Mouse (Mus musculus) forebrain, embryonic 14.5 days (tissue): ENCODE measurements around the gene Tsnax. TPM values are rescaled to one million over a fixed set of nuclear protein-coding genes. Genes with fewer than 3 reads are reported as not detected.

ENCODE experiments used
- ATAC-seq: fragments of 200-750 bp; cut with Nextera tagmentation; 2 replicates; pipeline ENCODE4 v1.8.0; 2017; ENCODE audit warnings: mild to moderate bottlenecking, moderate library complexity
- DNase-seq: peaks from one replicate; pipeline ENCODE4 v3.0.0-alpha.2; 2015; ENCODE audit warnings: low spot score
- H3K27ac ChIP-seq: fragments of 300-500 bp; sonication (generic); 2 replicates; pipeline ENCODE4 v1.5.1; 2014; ENCODE audit warnings: low read depth, mild to moderate bottlenecking, control low read depth, low read length, moderate library complexity
- H3K27me3 ChIP-seq: fragments of 300-500 bp; sonication (generic); replicated peaks from 2 replicates; pipeline ENCODE4 v1.6.1; 2014; ENCODE audit warnings: low read length, control low read depth, mixed read lengths; ENCODE audit not compliant: control insufficient read depth, insufficient read depth
- H3K36me3 ChIP-seq: fragments of 300-500 bp; sonication (generic); 2 replicates; pipeline ENCODE4 v1.6.1; 2014; ENCODE audit warnings: low read length, control low read depth; ENCODE audit not compliant: control insufficient read depth, insufficient read depth
- H3K4me1 ChIP-seq: fragments of 300-500 bp; sonication (generic); 2 replicates; pipeline ENCODE4 v1.6.1; 2014; ENCODE audit warnings: antibody characterized with exemption, low read length, control low read depth; ENCODE audit not compliant: control insufficient read depth, insufficient read depth
- H3K4me2 ChIP-seq: fragments of 300-500 bp; sonication (generic); 2 replicates; pipeline ENCODE4 v1.6.1; 2014; ENCODE audit warnings: mild to moderate bottlenecking, control low read depth, low read length
- H3K4me3 ChIP-seq: fragments of 300-500 bp; sonication (generic); 2 replicates; pipeline ENCODE4 v1.5.1; 2014; ENCODE audit warnings: low read depth, low read length, control low read depth
- H3K9ac ChIP-seq: fragments of 300-500 bp; sonication (generic); 2 replicates; pipeline ENCODE4 v1.6.1; 2014; ENCODE audit warnings: mild to moderate bottlenecking, low read length, control low read depth, moderate library complexity
- H3K9me3 ChIP-seq: fragments of 300-500 bp; sonication (generic); replicated peaks from 2 replicates; pipeline ENCODE4 v1.6.1; 2016; ENCODE audit warnings: low read length, control low read depth, mixed read lengths; ENCODE audit not compliant: control insufficient read depth
- WGBS: fragments of 180-500 bp; shearing (Covaris S2); extraction: QIAGEN DNeasy Blood & Tissue Kit; methylation state at CpG from one replicate; pipeline ENCODE4 v1.1.7; 2014; 5-methylcytosine and 5-hydroxymethylcytosine counted together
- polyA plus RNA-seq: library from polyadenylated mRNA; unstranded; fragments of >200 nt; fragmentation: Nextera tagmentation; extraction: Ambion mirVana; gene quantifications from 2 replicates; pipeline ENCODE4 v1.2.1, GENCODE M21; 2014

Tsnax gene
- polyA plus RNA-seq, 1 experiment from 2014 or later, result 171 TPM

GRCm38 (mm10) chr8:125052026-125052425, 39.2 kb downstream of the Tsnax start:
- DNase-seq (peak; percentile 80), ATAC-seq (no peak)
- no peak overlapping the region for H3K4me2 ChIP-seq
- no peaks in the 10 kb centered on the region for H3K9me3 ChIP-seq
- H3K4me1 ChIP-seq, result no peaks in the 10 kb centered on the region
- H3K27ac ChIP-seq, result no peak overlapping the region
- 47% methylated on average over 2 of the region's 2 CpGs for WGBS
- no peak overlapping the region for H3K4me3 ChIP-seq
- H3K36me3 ChIP-seq, result no peaks in the 10 kb centered on the region
- peaks cover 31% of the 10 kb centered on the region for H3K27me3 ChIP-seq
- H3K9ac ChIP-seq, result no peak overlapping the region

- Histone ChIP-seq H3K4me3 (peak within 1 kb of the TSS; percentile 50), H3K4me1 (no peaks in the 10 kb centered on the region), H3K9me3 (no peaks in the 10 kb centered on the region), H3K4me2 (peak within 1 kb of the TSS; percentile 94), H3K9ac (peak within 1 kb of the TSS; percentile 65), H3K36me3 (no peaks in the 10 kb centered on the region), H3K27me3 (peaks cover 31% of the 10 kb centered on the region), H3K27ac (peak within 1 kb of the TSS; percentile 27; the same call in 1 of the 2 replicates)
- ATAC-seq (peak; percentile 52), DNase-seq (peak; percentile 31)
- 3% methylated on average over 61 of the region's 65 CpGs for WGBS
Observed at GRCm38 (mm10) chr8:125053505-125054435, 41.0 kb downstream of the Tsnax start, which contains the start of gene Disc1. Disc1 (plus strand) TSS chr8:125054195.

- Histone ChIP-seq H3K4me2 (peak overlapping the region; percentile 94), H3K4me3 (peak overlapping the region; percentile 50), H3K4me1 (no peaks in the 10 kb centered on the region), H3K9me3 (no peaks in the 10 kb centered on the region), H3K27me3 (peaks cover 31% of the 10 kb centered on the region), H3K36me3 (no peaks in the 10 kb centered on the region), H3K9ac (peak overlapping the region; percentile 65), H3K27ac (peak overlapping the region; percentile 27; the same call in 1 of the 2 replicates)
- WGBS, result 1% methylated on average over 34 of the region's 38 CpGs
- DNase-seq (no peak), ATAC-seq (peak; percentile 46; the same call in 1 of the 2 replicates)
Observed at GRCm38 (mm10) chr8:125054436-125054810, 41.6 kb downstream of the Tsnax start.

- WGBS, result 84% methylated on average over 8 of the region's 8 CpGs
- Histone ChIP-seq H3K36me3 (no peaks in the 10 kb centered on the region), H3K4me3 (no peak overlapping the region), H3K9ac (no peak overlapping the region), H3K4me2 (no peak overlapping the region), H3K9me3 (no peaks in the 10 kb centered on the region), H3K27me3 (no peaks in the 10 kb centered on the region), H3K4me1 (no peaks in the 10 kb centered on the region), H3K27ac (no peak overlapping the region)
- ATAC-seq (no peak), DNase-seq (no peak)
Observed at GRCm38 (mm10) chr8:125060904-125061303, 48.1 kb downstream of the Tsnax start.

GRCm38 (mm10) chr8:125065596-125065995, 52.8 kb downstream of the Tsnax start:
- Histone ChIP-seq H3K4me2 (no peak overlapping the region), H3K9ac (no peak overlapping the region), H3K27ac (no peak overlapping the region), H3K4me1 (no peaks in the 10 kb centered on the region), H3K27me3 (no peaks in the 10 kb centered on the region), H3K36me3 (no peaks in the 10 kb centered on the region), H3K9me3 (no peaks in the 10 kb centered on the region), H3K4me3 (no peak overlapping the region)
- no peak for DNase-seq
- WGBS, result 91% methylated on average over 6 of the region's 6 CpGs
- ATAC-seq, result no peak

GRCm38 (mm10) chr8:125066913-125067595, 54.3 kb downstream of the Tsnax start:
- H3K27me3 ChIP-seq, result no peaks in the 10 kb centered on the region
- DNase-seq, result peak; percentile 86
- H3K4me1 ChIP-seq, result no peaks in the 10 kb centered on the region
- no peak overlapping the region for H3K4me3 ChIP-seq
- no peaks in the 10 kb centered on the region for H3K9me3 ChIP-seq
- H3K36me3 ChIP-seq, result no peaks in the 10 kb centered on the region
- H3K4me2 ChIP-seq, result 0 out of 2 replicates have a peak overlapping the region, but pooled peaks have one; percentile 16
- H3K9ac ChIP-seq, result no peak overlapping the region
- H3K27ac ChIP-seq, result peak overlapping the region; percentile 56; the same call in 1 of the 2 replicates
- WGBS, result 39% methylated on average over 12 of the region's 12 CpGs
- peak; percentile 42 for ATAC-seq

- DNase-seq, result no peak
- no peak overlapping the region; the same call in 1 of the 2 replicates for H3K9ac ChIP-seq
- no peaks in the 10 kb centered on the region for H3K9me3 ChIP-seq
- no peak overlapping the region for H3K4me2 ChIP-seq
- H3K27ac ChIP-seq, result peak overlapping the region; percentile 56; the same call in 1 of the 2 replicates
- ATAC-seq, result no peak
- 83% methylated on average over 9 of the region's 9 CpGs for WGBS
- H3K4me1 ChIP-seq, result no peaks in the 10 kb centered on the region
- no peaks in the 10 kb centered on the region for H3K27me3 ChIP-seq
- no peak overlapping the region for H3K4me3 ChIP-seq
- no peaks in the 10 kb centered on the region for H3K36me3 ChIP-seq
Observed at GRCm38 (mm10) chr8:125067596-125067960, 54.8 kb downstream of the Tsnax start.

GRCm38 (mm10) chr8:125068146-125068905, 55.5 kb downstream of the Tsnax start:
- Histone ChIP-seq H3K4me3 (no peak overlapping the region), H3K9ac (no peak overlapping the region), H3K36me3 (no peaks in the 10 kb centered on the region), H3K4me2 (no peak overlapping the region), H3K9me3 (no peaks in the 10 kb centered on the region), H3K27ac (0 out of 2 replicates have a peak overlapping the region, but pooled peaks have one; percentile 56), H3K4me1 (no peaks in the 10 kb centered on the region), H3K27me3 (no peaks in the 10 kb centered on the region)
- DNase-seq (no peak), ATAC-seq (no peak)
- 87% methylated on average over 6 of the region's 6 CpGs for WGBS
